ENCODE assay signal across 14 mouse cellular contexts in genomic region chr11:97354646-97355045, GRCm38 (mm10). TPM values are rescaled to one million over a fixed set of nuclear protein-coding genes. Genes with fewer than 3 reads are reported as not detected.
"Had no signal": no experiment of that assay in that cellular context is flagged by ENCODE, and none has a peak within 500 bp of the region (broad histone marks: within the 10 kb centered on the region; RNA-seq: fewer than 3 reads in every experiment).

No protein-coding gene starts in this region.

- H3K27ac ChIP-seq: liver, embryonic 14.5 days; macrophage; midbrain, embryonic 12.5 days; neural tube, embryonic 12.5 days had no signal

- H3K4me3 ChIP-seq: megakaryocyte, embryonic 14.5 days; midbrain, embryonic 12.5 days; neural tube, embryonic 12.5 days had no signal

- H3K27me3 ChIP-seq: midbrain, embryonic 12.5 days had no signal

- H3K9me3 ChIP-seq: megakaryocyte, embryonic 14.5 days; midbrain, embryonic 12.5 days; neural tube, embryonic 12.5 days had no signal

- DNase-seq: lung, adult 18-20 months; lung, embryonic 14.5 days; lung, postnatal 10 days; midbrain, embryonic 14.5 days; right cerebral cortex, postnatal 14 days; thymus, adult 18-20 months; thymus, postnatal 25 days; thymus, postnatal 4 days had no signal

- H3K9ac ChIP-seq: liver, embryonic 14.5 days; lung, embryonic 14.5 days; midbrain, embryonic 12.5 days; neural tube, embryonic 12.5 days had no signal

- H3K36me3 ChIP-seq: midbrain, embryonic 12.5 days; neural tube, embryonic 12.5 days had no signal

RNA-seq across cellular contexts. Expression of gene Gpr179, which starts 2.8 kb away (rescaled TPM):
- polyA plus RNA-seq: liver, embryonic 16.5 days had no signal
